Mouse (Mus musculus) left cerebral cortex, adult 2 months (tissue): Measurements from ENCODE around the gene Lsamp. TPM values are rescaled to one million over a fixed set of nuclear protein-coding genes. Genes with fewer than 3 reads are reported as not detected.
A peak's percentile ranks its signal among the peaks of the same experiment; 100 is the strongest.

Source experiments
- DNase-seq, 2 experiments: peaks; one replicate each; pipeline ENCODE4 v3.0.0; 2021 to 2022; ENCODE audit warnings: low spot score in 2 of 2, mixed read lengths in 1 of 2; ENCODE audit errors: extremely low spot score in 1 of 2
- H3K27ac ChIP-seq: fragments of 200-600 bp; 2 replicates; pipeline ENCODE4 v1.8.1; 2022
- H3K4me3 ChIP-seq: fragments of 200-600 bp; 2 replicates; pipeline ENCODE4 v1.8.1; 2022
- CTCF ChIP-seq: fragments of 200-600 bp; IDR thresholded peaks from 2 replicates; pipeline ENCODE4 v1.8.1; 2022; ENCODE audit warnings: antibody characterized with exemption, mild to moderate bottlenecking, moderate library complexity
- intact Hi-C: fragments of 180-260 bp; cut with DNase I; formaldehyde crosslinking; loops from one replicate; pipeline ENCODE4 v1.15.1; 2025
- total RNA-seq, 2 experiments: library from RNA; stranded (reverse); gene quantifications; 2 replicates each; pipeline ENCODE4 v1.2.3; 2021

Lsamp gene
- total RNA-seq, 2 experiments from 2014 or later, result 245 to 265 TPM

- TF ChIP-seq CTCF, result peak; percentile 74
- intact Hi-C loops, result loop anchor here (1.0 to 5.0 kb wide), 4 partner anchors 229 to 506 kb away; no protein-coding TSS in a partner anchor
- Histone ChIP-seq H3K27ac (no peak overlapping the region), H3K4me3 (no peak overlapping the region)
- DNase-seq, result peak; percentile 52 to 73
These were observed 754.9 kb downstream of the Lsamp start for GRCm38 (mm10) chr16:40739015-40739414.

- no peak for DNase-seq
- intact Hi-C loops, result loop anchor here (1.0 to 5.0 kb wide), 4 partner anchors 229 to 505 kb away; no protein-coding TSS in a partner anchor
- H3K4me3 ChIP-seq, result no peak overlapping the region
These were observed 755.6 kb downstream of the Lsamp start for GRCm38 (mm10) chr16:40739771-40740170.

GRCm38 (mm10) chr16:40740273-40740672 lies 756.1 kb downstream of the Lsamp start:
- Histone ChIP-seq H3K4me3 (no peak overlapping the region), H3K27ac (no peak overlapping the region)
- no peak for DNase-seq
- intact Hi-C loops, result no loop called here
- no peak for TF ChIP-seq CTCF

More at GRCm38 (mm10) chr16:40739771-40740170, 755.6 kb downstream of the Lsamp start:
- H3K27ac ChIP-seq, result no peak overlapping the region
- no peak for TF ChIP-seq CTCF

DNA sequence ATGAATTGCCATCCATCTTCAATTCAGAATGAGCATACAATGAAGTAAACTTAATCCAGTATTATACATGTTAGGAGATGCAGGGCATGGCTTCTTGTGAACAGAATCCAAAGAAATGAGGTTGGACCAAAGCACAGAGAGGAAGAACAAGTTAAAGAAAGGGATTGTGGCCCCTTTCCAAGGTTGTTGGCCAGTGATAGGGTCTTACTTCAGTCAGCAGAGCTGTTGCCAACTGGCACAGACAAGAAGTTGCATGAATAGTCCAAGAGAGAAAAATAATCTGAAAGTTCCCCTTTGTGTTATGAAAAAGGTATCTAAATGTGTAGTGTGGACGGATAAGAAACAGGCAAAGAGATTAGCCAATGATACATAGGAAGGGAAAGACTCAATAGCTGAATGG lies 843.0 kb downstream of the Lsamp start:
- intact Hi-C loops, result no loop called here
- no peak for TF ChIP-seq CTCF
- DNase-seq, result no peak
- no peak overlapping the region for H3K4me3 ChIP-seq
- no peak overlapping the region for H3K27ac ChIP-seq

DNA sequence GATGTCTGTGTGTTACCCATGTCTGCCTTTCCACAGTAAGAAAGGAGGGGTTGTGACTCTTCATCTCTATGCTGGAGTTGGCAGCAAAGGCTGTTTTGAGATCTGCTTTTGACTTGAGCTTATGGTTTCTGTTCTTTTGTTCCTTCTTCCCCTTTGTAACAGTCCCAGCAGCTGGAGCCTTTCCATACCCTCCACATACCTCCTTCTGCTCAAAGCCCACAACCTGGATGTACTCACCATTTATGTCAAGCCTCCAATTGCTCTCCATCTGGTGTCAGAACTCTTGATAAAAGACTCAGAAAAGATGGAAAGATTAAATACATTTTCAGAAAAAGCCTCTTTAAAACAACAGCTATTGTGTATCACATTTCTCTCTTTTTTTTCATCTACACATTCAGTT lies 847.4 kb downstream of the Lsamp start:
- intact Hi-C loops, result no loop called here
- TF ChIP-seq CTCF, result no peak

DNA sequence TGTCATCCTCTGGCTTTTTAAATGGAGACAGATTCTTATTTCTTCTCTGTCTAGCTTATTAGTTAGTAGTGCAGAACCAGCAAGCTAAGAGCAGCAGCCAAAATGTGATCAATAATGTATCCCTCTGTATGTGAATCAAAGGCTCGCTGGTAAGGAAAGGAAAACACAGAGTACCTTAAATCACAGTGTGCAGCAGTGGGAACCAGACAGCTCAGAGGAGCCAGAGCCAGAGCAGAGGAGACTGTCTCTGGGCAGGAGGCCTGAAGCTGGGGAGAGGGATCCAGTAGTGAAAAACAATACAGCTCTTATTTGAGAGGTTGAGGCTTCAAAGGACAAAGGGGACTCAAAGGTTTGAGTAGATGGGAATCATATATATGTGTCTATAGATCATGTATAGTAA lies 857.6 kb downstream of the Lsamp start:
- no peak for TF ChIP-seq CTCF
- Histone ChIP-seq H3K27ac (no peak overlapping the region), H3K4me3 (no peak overlapping the region)
- intact Hi-C loops, result no loop called here
- no peak for DNase-seq

More for the DNA sequence above, 847.4 kb downstream of the Lsamp start:
- no peak overlapping the region for H3K27ac ChIP-seq
- H3K4me3 ChIP-seq, result no peak overlapping the region
- DNase-seq, result no peak

- no peak for DNase-seq
- Histone ChIP-seq H3K27ac (no peak overlapping the region), H3K4me3 (no peak overlapping the region)
- intact Hi-C loops, result no loop called here
- TF ChIP-seq CTCF, result no peak
These were observed 882.6 kb downstream of the Lsamp start for GRCm38 (mm10) chr16:40866733-40867132.

DNA sequence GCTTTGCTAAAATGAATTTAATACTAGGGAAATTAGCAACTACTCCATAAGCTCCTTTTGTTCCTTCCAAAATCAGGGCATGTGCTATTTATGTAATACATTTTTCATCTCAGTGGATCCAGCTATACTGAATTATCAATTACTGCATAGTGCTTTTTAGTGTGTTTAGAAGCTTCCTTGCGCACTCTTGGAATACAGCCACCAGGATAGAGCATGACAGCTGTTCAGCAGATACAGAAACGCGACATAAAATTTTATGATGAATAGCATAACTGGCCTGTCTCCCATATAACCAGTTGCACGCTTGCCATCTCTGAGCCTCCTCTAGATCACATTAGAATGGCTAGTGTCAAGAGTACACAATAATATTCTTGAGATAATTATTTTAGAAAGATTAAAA lies 894.1 kb downstream of the Lsamp start:
- intact Hi-C loops, result no loop called here
- no peak for TF ChIP-seq CTCF
- no peak overlapping the region for H3K4me3 ChIP-seq
- H3K27ac ChIP-seq, result no peak overlapping the region
- DNase-seq, result peak in 1 of 2 experiments; percentile 20

DNA sequence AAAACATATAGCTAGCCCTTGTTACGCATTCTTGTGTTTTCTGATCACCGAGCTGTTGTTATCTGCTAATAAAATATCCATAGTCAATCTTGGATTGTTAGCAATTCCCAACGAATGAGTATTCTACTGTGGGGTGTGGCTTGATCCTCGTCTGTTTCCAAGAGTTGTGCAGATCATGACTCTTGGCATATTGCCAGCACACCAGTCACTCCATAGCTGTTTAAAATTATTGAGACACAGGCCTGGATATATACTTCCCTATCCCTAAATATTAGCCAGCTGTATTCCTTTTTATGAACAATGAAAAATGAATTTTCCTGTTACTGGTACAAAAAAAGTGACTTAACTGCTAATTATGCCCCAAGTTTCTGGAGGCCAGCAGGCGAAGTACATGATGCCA lies 897.8 kb downstream of the Lsamp start:
- intact Hi-C loops, result no loop called here
- Histone ChIP-seq H3K27ac (no peak overlapping the region), H3K4me3 (no peak overlapping the region)
- no peak for DNase-seq
- no peak for TF ChIP-seq CTCF

DNA sequence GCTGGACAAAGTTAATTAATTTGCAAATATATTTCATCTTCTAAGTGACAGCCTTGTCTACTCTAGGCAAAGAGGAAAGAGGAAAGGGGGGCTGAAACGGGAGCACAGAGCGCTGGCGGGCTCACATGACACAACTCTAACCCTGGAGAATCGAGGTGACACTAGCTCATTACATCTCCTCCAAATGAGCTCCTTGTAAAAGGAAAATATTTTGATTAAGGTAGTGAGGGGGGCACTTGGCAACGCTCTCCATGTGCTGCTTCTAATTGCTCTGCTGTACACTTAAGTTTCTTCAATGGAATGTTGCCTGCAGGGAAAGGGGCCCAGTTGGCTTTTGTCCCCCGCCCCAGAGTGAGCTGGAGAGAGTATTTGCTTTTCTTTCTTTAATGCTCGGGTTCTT lies 907.2 kb downstream of the Lsamp start:
- intact Hi-C loops, result no loop called here
- Histone ChIP-seq H3K4me3 (no peak overlapping the region), H3K27ac (no peak overlapping the region)
- no peak for DNase-seq
- no peak for TF ChIP-seq CTCF

DNA sequence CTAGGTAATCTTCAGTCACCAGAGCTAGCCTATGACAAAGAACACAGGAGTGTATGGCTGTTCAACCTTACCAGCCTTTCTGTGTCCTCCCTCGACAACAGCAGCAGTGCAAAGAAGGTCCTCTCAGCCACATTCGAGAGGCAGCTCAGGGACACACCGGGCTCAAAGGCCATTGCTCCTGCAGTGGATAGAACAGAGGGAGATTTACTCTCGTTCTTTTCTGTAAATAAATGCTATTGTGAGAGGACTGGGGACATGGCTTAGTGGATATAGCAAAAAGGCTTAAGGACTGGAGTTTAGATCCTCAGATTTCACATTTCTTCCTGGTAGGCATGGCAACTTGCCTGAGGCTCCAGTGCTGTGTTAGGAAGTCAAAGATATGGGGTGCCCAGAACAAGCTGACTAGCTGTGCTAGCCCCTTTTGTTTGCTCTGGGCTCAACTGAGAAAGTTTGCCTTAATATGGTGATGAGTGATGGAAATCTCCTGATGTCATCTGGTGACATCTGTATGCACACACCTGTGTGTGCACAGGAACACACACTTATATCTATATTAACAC lies 913.7 kb downstream of the Lsamp start:
- no peak for TF ChIP-seq CTCF
- Histone ChIP-seq H3K4me3 (no peak overlapping the region), H3K27ac (no peak overlapping the region)
- no peak for DNase-seq
- intact Hi-C loops, result no loop called here

DNA sequence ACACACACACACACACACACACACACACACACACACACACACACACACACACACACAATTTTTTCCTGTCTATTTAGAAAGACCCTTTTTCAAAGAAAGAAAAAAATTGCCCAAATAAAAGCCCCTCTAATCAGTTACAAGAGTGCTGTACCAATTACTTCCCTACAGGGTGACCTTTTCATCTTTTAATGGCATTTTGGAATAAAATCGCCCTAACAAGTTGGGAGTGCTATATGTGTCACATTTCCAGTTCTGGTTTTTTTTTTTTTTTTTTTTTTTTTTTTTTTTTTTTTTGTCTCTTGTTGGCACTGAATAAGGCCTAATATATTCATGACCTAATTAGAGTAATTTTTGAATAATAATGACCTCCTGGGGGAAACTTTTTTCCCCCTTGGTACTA lies 923.7 kb downstream of the Lsamp start:
- Histone ChIP-seq H3K27ac (no peak overlapping the region), H3K4me3 (no peak overlapping the region)
- no peak for TF ChIP-seq CTCF
- intact Hi-C loops, result no loop called here
- DNase-seq, result no peak

DNA sequence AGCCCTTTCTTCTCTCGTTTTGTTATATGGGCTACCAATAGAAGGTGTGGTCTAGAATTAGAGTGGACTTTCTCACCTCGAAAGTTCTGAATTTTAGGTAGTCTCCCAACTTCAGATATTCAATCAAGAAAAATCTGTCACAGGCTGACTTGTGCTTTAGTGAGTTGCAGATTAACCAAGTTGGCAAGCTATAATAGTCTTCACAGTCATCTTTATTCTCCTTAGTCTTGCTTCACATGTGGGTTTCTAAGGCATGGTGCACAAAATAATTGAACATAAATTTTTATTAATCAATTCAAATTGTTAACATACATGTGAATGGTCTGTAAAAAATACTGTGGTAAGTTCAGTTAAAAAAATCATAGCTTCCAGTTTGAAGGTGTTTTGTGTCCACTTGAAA lies 930.0 kb downstream of the Lsamp start:
- Histone ChIP-seq H3K27ac (no peak overlapping the region), H3K4me3 (no peak overlapping the region)
- DNase-seq, result no peak
- intact Hi-C loops, result no loop called here
- TF ChIP-seq CTCF, result no peak
